Mouse (Mus musculus) naive thymus-derived CD4-positive, alpha-beta T cell, adult 2 months (primary cell): ENCODE measurements around the gene Gm37240.
"Not testable (repeated sequence)": the region's sequence is repeated elsewhere in the genome, so short reads cannot be mapped to it uniquely, and the experiment has no call there.

Source experiments
- DNase-seq: peaks from one replicate; pipeline ENCODE4 v3.0.0-alpha.2; 2011; ENCODE audit warnings: low read depth

Gene Gm37240

GRCm38 (mm10) chr3:84664686-84665085 is 1222.6 kb downstream of the Gm37240 start:
- no peak for DNase-seq

GRCm38 (mm10) chr3:84663858-84664257 is 1223.5 kb downstream of the Gm37240 start:
- no peak for DNase-seq

- DNase-seq = no peak
Measured at GRCm38 (mm10) chr3:84663079-84663478, 1224.2 kb downstream of the Gm37240 start.

GRCm38 (mm10) chr3:84660380-84660779 is 1226.9 kb downstream of the Gm37240 start:
- DNase-seq = no peak

- no peak for DNase-seq
Measured at GRCm38 (mm10) chr3:84658872-84659271, 1228.4 kb downstream of the Gm37240 start.

GRCm38 (mm10) chr3:84658017-84658416 is 1229.3 kb downstream of the Gm37240 start:
- no peak for DNase-seq

- DNase-seq = no peak
Measured at GRCm38 (mm10) chr3:84657240-84657639, 1230.1 kb downstream of the Gm37240 start.

GRCm38 (mm10) chr3:84655785-84656150 is 1231.5 kb downstream of the Gm37240 start:
- DNase-seq = not testable (repeated sequence)

GRCm38 (mm10) chr3:84654900-84655784 is 1232.2 kb downstream of the Gm37240 start:
- DNase-seq = no peak

- DNase-seq = no peak
Measured at GRCm38 (mm10) chr3:84654246-84654826, 1233.0 kb downstream of the Gm37240 start.

GRCm38 (mm10) chr3:84653557-84654245 is 1233.6 kb downstream of the Gm37240 start:
- peak; percentile 78 for DNase-seq

GRCm38 (mm10) chr3:84652643-84653556 is 1234.4 kb downstream of the Gm37240 start:
- no peak for DNase-seq

GRCm38 (mm10) chr3:84649578-84650327 is 1237.6 kb downstream of the Gm37240 start:
- no peak for DNase-seq

GRCm38 (mm10) chr3:84648069-84648468 is 1239.2 kb downstream of the Gm37240 start:
- not testable (repeated sequence) for DNase-seq

GRCm38 (mm10) chr3:84647616-84648015 is 1239.7 kb downstream of the Gm37240 start:
- DNase-seq = no peak

GRCm38 (mm10) chr3:84646331-84646845 is 1240.9 kb downstream of the Gm37240 start:
- DNase-seq = no peak

GRCm38 (mm10) chr3:84646007-84646290 is 1241.4 kb downstream of the Gm37240 start:
- DNase-seq = no peak

- no peak for DNase-seq
Measured at GRCm38 (mm10) chr3:84645156-84646006, 1241.9 kb downstream of the Gm37240 start.

GRCm38 (mm10) chr3:84642942-84643341 is 1244.4 kb downstream of the Gm37240 start:
- DNase-seq = no peak

- DNase-seq = no peak
Measured at GRCm38 (mm10) chr3:84641391-84641790, 1245.9 kb downstream of the Gm37240 start.
